Mouse (Mus musculus) thymus, adult 2 months (tissue): ENCODE measurements at regions not wholly inside any gene's neighbourhood (a gene's known extent, or its start where the extent isn't known, plus 50 kb on each side); places are given as distances from the start of the nearest gene placed in this dataset.

Experiments
- CTCF ChIP-seq: fragments of 200-500 bp; IDR thresholded peaks from 2 replicates; pipeline ENCODE4 v1.5.1; 2012; ENCODE audit warnings: mild to moderate bottlenecking, control low read depth, low read length, moderate library complexity, borderline replicate concordance; ENCODE audit not compliant: control insufficient read depth, poor library complexity, insufficient read depth; ENCODE audit errors: extremely low read depth
- POLR2A ChIP-seq: fragments of 200-500 bp; IDR thresholded peaks from 2 replicates; pipeline ENCODE4 v1.6.1; 2012; ENCODE audit warnings: mild to moderate bottlenecking, low read length, control low read depth, moderate library complexity; ENCODE audit not compliant: control insufficient read depth, poor library complexity, insufficient read depth; ENCODE audit errors: extremely low read depth

GRCm38 (mm10) chr13:100943206-100943848 lies 110.1 kb upstream of the Slc30a5 start:
- TF ChIP-seq CTCF, result no peak
- no peak for TF ChIP-seq POLR2A
